Mouse (Mus musculus) testis, adult 2 months (tissue): ENCODE results near the gene Map6d1.

Experiments used
- CTCF ChIP-seq: fragments of 200-500 bp; IDR thresholded peaks from 2 replicates; pipeline ENCODE4 v1.5.1; 2012; ENCODE audit warnings: low read depth, mild to moderate bottlenecking, inconsistent platforms, low read length, moderate library complexity; ENCODE audit not compliant: control insufficient read depth, insufficient read depth, insufficient replicate concordance
- POLR2A ChIP-seq: fragments of 200-500 bp; IDR thresholded peaks from 2 replicates; pipeline ENCODE4 v1.6.1; 2012; ENCODE audit warnings: low read depth, mild to moderate bottlenecking, inconsistent platforms, low read length, moderate library complexity; ENCODE audit not compliant: control insufficient read depth

DNA sequence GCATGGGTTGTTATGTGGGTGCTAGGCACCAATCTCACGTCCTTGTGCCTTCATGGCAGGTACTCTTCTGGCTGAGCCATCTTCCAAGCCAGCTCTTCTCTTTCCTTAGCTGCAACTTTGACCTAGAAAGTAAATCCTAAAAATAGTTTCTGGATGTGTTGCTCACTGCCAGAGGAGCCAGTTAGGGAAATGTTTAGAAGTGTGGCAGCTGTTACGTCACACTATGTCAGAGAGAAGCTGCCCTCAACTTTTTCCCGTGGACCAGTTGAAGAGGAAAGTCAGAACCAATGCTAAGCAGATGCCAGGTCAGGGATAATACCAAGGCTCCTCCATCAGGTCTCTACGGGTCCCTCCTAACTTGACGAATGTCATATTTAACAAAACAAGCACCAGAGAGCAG, 38.2 kb upstream of the Map6d1 start:
- TF ChIP-seq CTCF (no peak), POLR2A (no peak)
